Mouse (Mus musculus) embryonic facial prominence, embryonic 15.5 days (tissue): ENCODE results near the gene Pgc. TPM values are rescaled to one million over a fixed set of nuclear protein-coding genes. Genes with fewer than 3 reads are reported as not detected.

Source experiments
- ATAC-seq: fragments of 200-750 bp; cut with Nextera tagmentation; 2 replicates; pipeline ENCODE4 v1.8.0; 2017; ENCODE audit warnings: low read depth, moderate TSS enrichment; ENCODE audit not compliant: insufficient number of reproducible peaks, low FRiP score, low TSS enrichment
- H3K27ac ChIP-seq: fragments of 300-500 bp; sonication (generic); replicated peaks from 2 replicates; pipeline ENCODE4 v1.5.1; 2015; ENCODE audit warnings: mild to moderate bottlenecking, inconsistent platforms
- H3K27me3 ChIP-seq: fragments of 300-500 bp; sonication (generic); 2 replicates; pipeline ENCODE4 v1.6.1; 2015; ENCODE audit warnings: inconsistent platforms
- H3K36me3 ChIP-seq: fragments of 300-500 bp; sonication (generic); 2 replicates; pipeline ENCODE4 v1.6.1; 2015; ENCODE audit warnings: mild to moderate bottlenecking, inconsistent platforms
- H3K4me1 ChIP-seq: fragments of 300-500 bp; sonication (generic); 2 replicates; pipeline ENCODE4 v1.6.1; 2015; ENCODE audit warnings: inconsistent platforms
- H3K4me2 ChIP-seq: fragments of 300-500 bp; sonication (generic); replicated peaks from 2 replicates; pipeline ENCODE4 v1.6.1; 2015; ENCODE audit warnings: mild to moderate bottlenecking, inconsistent platforms
- H3K4me3 ChIP-seq: fragments of 300-500 bp; sonication (generic); replicated peaks from 2 replicates; pipeline ENCODE4 v1.5.1; 2015; ENCODE audit warnings: mild to moderate bottlenecking, inconsistent platforms
- H3K9ac ChIP-seq: fragments of 300-500 bp; sonication (generic); 2 replicates; pipeline ENCODE4 v1.6.1; 2015; ENCODE audit warnings: inconsistent platforms
- H3K9me3 ChIP-seq: fragments of 300-500 bp; sonication (generic); replicated peaks from 2 replicates; pipeline ENCODE4 v1.6.1; 2016; ENCODE audit warnings: inconsistent platforms
- WGBS: fragments of 180-500 bp; shearing (Covaris S2); methylation state at CpG from one replicate; pipeline ENCODE4 v1.1.7; 2015; 5-methylcytosine and 5-hydroxymethylcytosine counted together
- polyA plus RNA-seq: library from polyadenylated mRNA; unstranded; fragments of >200 nt; fragmentation: Nextera tagmentation; extraction: Ambion mirVana; gene quantifications from 2 replicates; pipeline ENCODE4 v1.2.1, GENCODE M21; 2015

Gene Pgc
- polyA plus RNA-seq: 0.12 and 0.16 TPM in 2 replicates

DNA sequence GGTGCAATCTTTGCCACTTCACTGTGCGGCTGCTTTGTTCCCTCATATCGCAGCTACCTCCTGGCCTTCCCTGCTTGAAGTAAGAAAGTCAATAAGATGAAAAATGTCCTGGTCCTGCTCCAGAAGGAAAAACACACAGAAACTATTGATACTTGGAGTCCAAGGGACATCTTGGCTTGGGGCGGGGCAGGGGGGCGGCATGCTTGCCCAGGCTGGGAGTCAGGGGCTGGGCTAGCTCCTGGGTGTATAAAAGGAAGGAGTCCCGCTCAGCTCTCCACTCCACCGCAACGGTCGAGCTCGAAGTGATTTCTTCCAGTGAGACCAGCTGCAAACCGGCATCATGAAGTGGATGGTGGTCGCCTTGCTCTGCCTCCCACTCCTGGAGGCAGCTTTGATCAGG lies at the start of gene Pgc:
Gene Pgc, plus strand, starts transcription at position 277 of the 400 bp plus-strand sequence.
- no peaks in the 10 kb centered on the region for H3K27me3 ChIP-seq
- H3K27ac ChIP-seq: no peak within 1 kb of the TSS
- H3K4me1 ChIP-seq: no peaks in the 10 kb centered on the region
- WGBS: 79% methylated on average over 11 of the region's 11 CpGs
- no peak within 1 kb of the TSS for H3K9ac ChIP-seq
- no peak within 1 kb of the TSS for H3K4me3 ChIP-seq
- H3K4me2 ChIP-seq: no peak within 1 kb of the TSS
- no peak for ATAC-seq
- H3K9me3 ChIP-seq: no peaks in the 10 kb centered on the region
- no peaks in the 10 kb centered on the region for H3K36me3 ChIP-seq

DNA sequence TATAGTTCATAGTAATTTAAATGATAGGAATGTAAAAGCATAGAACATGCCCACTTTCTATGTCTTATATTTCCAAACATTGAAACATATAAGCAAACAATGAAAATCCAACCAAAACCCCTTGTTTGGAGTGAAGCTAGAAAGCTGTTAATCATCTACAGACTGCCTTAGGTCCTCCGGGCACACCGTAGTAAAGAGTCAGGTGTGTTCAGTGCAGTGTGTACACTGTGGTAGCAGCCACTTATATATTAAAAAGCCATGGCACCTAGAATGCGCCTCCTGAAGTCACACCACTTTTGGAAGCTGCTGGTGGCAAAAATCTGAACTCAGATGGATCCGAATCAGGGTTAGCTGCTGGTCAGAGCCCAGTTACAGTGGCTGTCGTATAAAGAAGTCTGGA lies 48.4 kb upstream of the Pgc start:
- H3K36me3 ChIP-seq: peaks cover 50% of the 10 kb centered on the region

DNA sequence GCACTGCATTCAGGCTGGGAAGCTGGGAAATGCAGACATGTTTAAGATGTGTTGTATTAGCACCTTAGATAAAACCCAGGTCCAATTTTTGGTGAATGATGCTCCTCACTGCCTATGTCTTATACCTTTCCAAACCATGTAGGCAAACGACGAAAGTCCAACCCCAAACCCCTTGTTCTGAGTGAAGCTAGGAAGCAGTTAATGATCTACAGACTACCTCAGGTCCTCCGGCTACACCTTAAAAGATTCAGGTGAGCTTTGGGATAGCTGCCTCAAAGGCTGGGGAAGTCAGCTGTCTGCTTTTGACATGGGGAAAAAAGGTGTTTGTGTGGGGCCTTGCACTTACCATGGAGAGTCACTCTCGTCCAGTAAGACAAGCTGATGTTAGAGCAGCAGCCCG lies 47.9 kb upstream of the Pgc start:
- Histone ChIP-seq H3K4me3 (no peak overlapping the region), H3K9me3 (no peaks in the 10 kb centered on the region), H3K27ac (no peak overlapping the region), H3K27me3 (no peaks in the 10 kb centered on the region), H3K4me1 (no peaks in the 10 kb centered on the region), H3K9ac (no peak overlapping the region), H3K4me2 (no peak overlapping the region), H3K36me3 (peaks cover 54% of the 10 kb centered on the region)
- 88% methylated on average over 5 of the region's 5 CpGs for WGBS
- ATAC-seq: no peak

More for the DNA sequence above, 48.4 kb upstream of the Pgc start:
- H3K4me3 ChIP-seq: no peak overlapping the region
- H3K27ac ChIP-seq: no peak overlapping the region
- WGBS: 91% methylated on average over 5 of the region's 5 CpGs
- H3K4me1 ChIP-seq: no peaks in the 10 kb centered on the region
- no peak overlapping the region for H3K4me2 ChIP-seq
- ATAC-seq: no peak
- H3K27me3 ChIP-seq: no peaks in the 10 kb centered on the region
- H3K9ac ChIP-seq: no peak overlapping the region
- no peaks in the 10 kb centered on the region for H3K9me3 ChIP-seq

DNA sequence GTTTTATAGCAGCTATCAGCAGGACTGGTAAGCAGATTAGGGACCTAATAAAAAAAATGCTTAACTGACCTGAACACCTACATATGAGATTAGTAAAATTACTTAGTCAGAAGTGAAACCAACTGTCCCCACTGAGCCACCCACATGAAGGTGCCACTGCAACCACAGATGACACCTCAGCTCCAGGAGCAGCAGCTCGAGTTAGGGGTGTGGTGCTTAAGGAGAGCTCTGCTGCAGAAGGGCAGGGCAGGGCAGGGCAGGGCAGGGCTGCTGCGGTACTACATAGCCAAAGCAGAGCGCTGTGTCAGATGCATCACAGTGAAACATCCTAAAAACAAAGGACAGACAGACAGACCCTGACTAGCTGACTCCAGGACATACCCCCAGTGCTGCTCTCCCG lies 43.8 kb upstream of the Pgc start:
- WGBS: 84% methylated on average over 4 of the region's 4 CpGs
- no peak overlapping the region for H3K27ac ChIP-seq
- ATAC-seq: no peak
- H3K9me3 ChIP-seq: no peaks in the 10 kb centered on the region
- peaks cover 12% of the 10 kb centered on the region for H3K4me1 ChIP-seq
- H3K4me3 ChIP-seq: no peak overlapping the region
- H3K4me2 ChIP-seq: no peak overlapping the region
- no peak overlapping the region for H3K9ac ChIP-seq
- no peaks in the 10 kb centered on the region for H3K27me3 ChIP-seq
- peaks cover 75% of the 10 kb centered on the region for H3K36me3 ChIP-seq

DNA sequence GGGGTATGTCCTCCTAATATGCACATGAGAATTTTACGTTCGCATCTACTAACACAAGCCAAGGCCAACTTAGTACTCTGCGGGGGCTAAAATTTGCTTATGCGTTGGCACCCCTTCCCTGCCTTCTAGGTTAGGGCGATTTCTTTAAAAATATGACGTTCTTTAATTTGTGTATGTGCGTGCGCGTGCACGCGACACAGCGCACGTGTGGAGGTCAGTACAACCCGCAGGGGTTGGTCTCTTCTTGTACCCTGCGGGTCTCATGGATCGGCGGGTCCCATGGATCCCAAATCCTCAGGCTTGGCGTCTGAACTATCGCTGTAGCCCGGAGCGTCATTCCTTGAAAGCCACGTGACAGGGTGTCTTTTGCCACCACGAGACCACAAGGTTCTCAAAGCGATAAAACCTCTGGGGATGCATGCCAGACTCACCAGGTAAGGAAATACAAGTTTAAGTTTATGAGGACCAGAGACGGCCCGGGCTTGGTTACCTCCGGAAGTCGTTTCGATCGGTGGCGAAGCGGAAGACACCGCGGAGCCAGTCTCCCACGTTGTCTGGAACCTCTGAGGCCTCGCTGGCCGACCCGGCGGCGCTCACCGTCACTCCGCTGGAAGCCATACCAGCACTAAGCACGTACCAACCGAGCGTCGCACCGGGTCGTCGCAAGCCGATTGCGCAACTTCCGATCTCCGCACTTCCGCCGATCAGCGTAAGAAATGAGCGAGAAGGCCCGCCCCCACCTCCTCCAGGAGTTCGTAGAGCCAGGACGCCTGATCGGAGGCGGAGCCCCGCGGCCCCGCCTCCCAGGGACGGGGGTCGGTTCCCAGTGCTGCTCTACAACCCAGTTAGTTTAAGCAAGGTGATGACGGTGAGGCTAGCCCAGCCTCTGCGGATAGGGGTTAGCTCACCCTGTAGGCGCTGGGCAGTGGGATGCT lies 39.0 kb upstream of the Pgc start:
- H3K4me3 ChIP-seq: peak overlapping the region; percentile 88
- H3K27ac ChIP-seq: peak overlapping the region; percentile 83
- peak overlapping the region; percentile 94 for H3K4me2 ChIP-seq
- H3K9me3 ChIP-seq: no peaks in the 10 kb centered on the region
- peak; percentile 92 for ATAC-seq
- peaks cover 28% of the 10 kb centered on the region for H3K4me1 ChIP-seq
- H3K27me3 ChIP-seq: no peaks in the 10 kb centered on the region
- H3K36me3 ChIP-seq: peaks cover 30% of the 10 kb centered on the region
- under 1% methylated on average over 70 of the region's 70 CpGs for WGBS
- H3K9ac ChIP-seq: peak overlapping the region; percentile 74

DNA sequence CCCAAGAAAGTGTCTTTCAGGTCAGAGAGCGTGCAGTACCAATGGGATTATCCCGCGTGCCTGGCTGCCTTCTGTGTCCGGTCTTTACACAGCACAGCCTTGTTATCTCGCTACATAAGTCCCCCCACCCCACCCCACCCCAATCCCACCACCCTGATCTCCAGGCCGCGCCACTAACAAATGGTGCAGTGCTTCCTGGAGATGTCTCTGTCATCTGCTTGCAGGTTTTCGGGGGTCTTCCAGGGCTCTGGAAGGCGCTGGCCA lies 38.4 kb upstream of the Pgc start, which contains the start of gene Tomm6:
Gene Tomm6, minus strand, starts transcription at position 43 of the 264 bp plus-strand sequence.
- Histone ChIP-seq H3K4me2 (peak within 1 kb of the TSS; percentile 94), H3K27ac (peak within 1 kb of the TSS; percentile 83), H3K4me3 (peak within 1 kb of the TSS; percentile 88), H3K36me3 (peaks cover 29% of the 10 kb centered on the region), H3K9me3 (no peaks in the 10 kb centered on the region), H3K9ac (peak within 1 kb of the TSS; percentile 74), H3K27me3 (no peaks in the 10 kb centered on the region), H3K4me1 (peaks cover 28% of the 10 kb centered on the region)
- ATAC-seq: no peak
- WGBS: 0% methylated on average over 9 of the region's 9 CpGs

DNA sequence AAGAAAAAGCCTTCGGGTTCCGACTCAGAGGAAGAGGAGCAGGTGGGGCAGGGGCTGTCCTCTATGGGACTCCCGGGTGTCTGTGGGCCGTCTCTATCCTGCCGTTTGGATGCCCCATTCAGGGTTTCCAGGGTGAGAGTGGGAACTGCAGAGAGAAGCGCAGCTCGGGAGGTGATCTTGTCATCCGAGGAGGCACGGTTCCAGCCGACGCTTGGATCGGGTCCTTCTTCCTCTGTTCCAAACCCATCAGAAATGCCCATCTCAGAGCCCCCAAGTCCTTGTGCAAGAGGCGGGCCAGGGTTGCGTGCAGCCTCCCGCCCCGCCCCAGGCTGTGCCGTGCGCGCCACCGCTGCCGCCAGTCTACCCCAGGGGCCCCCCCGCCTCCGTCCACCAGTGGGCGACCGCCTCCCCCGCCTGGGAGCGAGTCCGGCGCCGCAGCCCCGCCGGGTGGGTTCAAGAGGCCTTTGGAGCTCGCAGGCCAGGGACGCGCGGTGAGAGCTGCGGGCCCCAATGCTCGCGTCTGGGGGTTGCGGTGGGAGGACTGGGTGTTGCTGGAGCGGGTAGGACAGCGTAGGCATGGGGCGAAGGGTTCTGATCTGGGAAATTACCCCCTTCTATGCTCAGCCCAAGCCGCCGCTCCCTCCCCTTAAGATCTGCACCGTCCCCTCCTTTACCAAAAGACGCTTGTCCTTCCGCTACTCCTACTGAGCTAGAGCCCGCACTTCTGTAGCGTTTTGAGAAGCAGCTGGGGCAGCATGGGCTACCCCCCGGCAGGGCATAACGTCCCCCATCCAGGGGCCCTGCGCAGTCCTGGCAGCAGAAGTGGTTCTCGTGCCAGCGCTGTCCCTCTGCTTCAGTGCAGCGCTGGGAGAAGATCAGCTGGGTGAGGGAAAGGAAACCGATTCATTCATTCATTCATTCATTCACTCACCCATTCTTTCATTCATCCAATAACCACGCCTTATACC lies 37.8 kb upstream of the Pgc start, which contains the start of gene Frs3:
Gene Frs3, plus strand, starts transcription at position 423 of the 968 bp plus-strand sequence.
- Histone ChIP-seq H3K4me3 (peak within 1 kb of the TSS; percentile 88), H3K9me3 (no peaks in the 10 kb centered on the region), H3K27ac (peak within 1 kb of the TSS; percentile 83), H3K27me3 (no peaks in the 10 kb centered on the region), H3K36me3 (peaks cover 23% of the 10 kb centered on the region), H3K4me1 (peaks cover 28% of the 10 kb centered on the region), H3K4me2 (peak within 1 kb of the TSS; percentile 94), H3K9ac (peak within 1 kb of the TSS; percentile 74)
- WGBS: under 1% methylated on average over 49 of the region's 58 CpGs
- peak; percentile 74 for ATAC-seq

DNA sequence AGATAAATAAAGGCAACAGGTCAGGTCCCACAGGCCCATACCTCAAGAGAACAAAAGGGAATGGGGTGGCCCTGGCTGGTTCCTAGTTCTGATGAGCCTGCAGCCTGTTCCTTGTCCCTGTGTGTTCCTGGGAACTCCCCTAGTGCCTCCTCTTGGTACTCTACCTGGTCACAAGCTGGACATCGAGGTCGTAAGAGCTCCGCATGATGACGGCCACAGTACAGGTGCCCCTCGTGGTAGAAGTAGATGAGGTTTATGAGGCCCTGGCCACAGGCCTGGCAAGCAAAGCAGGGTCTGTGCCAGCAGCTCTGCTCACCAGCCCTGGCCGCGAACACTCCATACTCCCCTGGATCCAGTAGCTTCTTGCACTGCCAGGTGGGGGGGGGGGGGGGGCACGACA lies 36.7 kb upstream of the Pgc start:
- no peak overlapping the region for H3K27ac ChIP-seq
- peak overlapping the region; percentile 88; the same call in 1 of the 2 replicates for H3K4me3 ChIP-seq
- no peaks in the 10 kb centered on the region for H3K27me3 ChIP-seq
- 79% methylated on average over 8 of the region's 8 CpGs for WGBS
- H3K9ac ChIP-seq: no peak overlapping the region
- no peaks in the 10 kb centered on the region for H3K9me3 ChIP-seq
- 0 out of 2 replicates have a peak overlapping the region, but pooled peaks have one; percentile 94 for H3K4me2 ChIP-seq
- peaks cover 13% of the 10 kb centered on the region for H3K36me3 ChIP-seq
- ATAC-seq: no peak
- peaks cover 35% of the 10 kb centered on the region for H3K4me1 ChIP-seq

DNA sequence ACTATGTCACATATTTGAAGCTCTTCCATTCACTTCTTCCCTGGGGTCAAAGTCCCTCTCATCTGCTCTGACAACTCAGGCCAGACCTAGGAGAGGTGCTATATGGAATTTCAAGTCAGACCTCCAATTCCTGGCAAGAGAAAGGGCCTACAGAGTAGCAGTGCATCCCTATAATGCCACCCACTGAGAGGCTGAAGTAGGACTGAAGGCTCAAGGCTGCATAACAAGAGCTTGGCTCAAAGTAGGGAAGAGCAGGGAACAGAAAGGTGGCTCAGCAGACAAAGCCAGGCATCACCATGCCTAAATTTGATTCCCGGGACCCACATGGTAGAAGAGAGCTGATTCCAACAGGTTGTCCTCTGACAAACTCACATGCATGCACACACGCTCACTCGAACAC lies 35.0 kb upstream of the Pgc start:
- peaks cover 36% of the 10 kb centered on the region for H3K4me1 ChIP-seq
- no peaks in the 10 kb centered on the region for H3K36me3 ChIP-seq
- ATAC-seq: no peak
- no peaks in the 10 kb centered on the region for H3K9me3 ChIP-seq
- no peaks in the 10 kb centered on the region for H3K27me3 ChIP-seq
- H3K4me3 ChIP-seq: no peak overlapping the region
- WGBS: 92% methylated on average over 3 of the region's 3 CpGs
- H3K27ac ChIP-seq: no peak overlapping the region
- no peak overlapping the region for H3K4me2 ChIP-seq
- H3K9ac ChIP-seq: no peak overlapping the region

DNA sequence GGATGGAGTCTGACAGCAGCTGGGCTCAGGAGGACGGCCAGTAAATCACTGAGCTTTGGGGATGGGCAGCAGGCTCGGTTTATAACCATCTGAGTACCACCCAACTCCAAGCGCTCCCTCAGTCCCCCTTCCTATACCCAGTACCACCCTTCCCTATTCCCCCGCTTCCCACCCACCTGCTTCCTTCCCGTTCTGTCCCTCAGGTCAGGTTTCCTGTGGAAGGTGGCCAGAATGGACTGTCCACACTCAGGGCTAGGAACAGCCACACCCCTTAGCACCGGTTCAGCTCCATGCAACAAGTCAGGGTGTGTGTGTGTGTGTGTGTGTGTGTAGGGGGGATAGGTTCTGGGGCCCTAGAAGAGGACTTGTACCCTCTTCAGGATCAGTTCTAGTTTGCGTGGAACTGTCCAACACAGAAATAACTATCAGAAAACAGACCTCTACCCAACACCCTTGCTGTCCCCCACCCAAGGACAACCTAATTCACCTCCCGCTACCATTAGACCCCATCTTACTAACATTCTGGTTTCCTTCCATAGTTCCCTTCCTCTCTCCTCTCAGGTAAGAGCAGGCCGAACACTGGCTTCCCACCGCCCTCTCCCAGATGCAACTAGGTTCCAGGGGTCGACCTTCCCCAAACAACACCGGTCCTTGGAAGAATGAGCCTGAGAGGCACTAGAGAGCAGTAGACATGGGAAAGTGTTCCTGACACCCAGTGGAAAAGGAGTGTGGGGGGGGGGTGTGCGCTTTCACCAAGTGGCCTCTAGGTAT lies 32.8 kb upstream of the Pgc start:
- H3K27ac ChIP-seq: no peak overlapping the region
- no peaks in the 10 kb centered on the region for H3K9me3 ChIP-seq
- peak overlapping the region; percentile 89 for H3K4me2 ChIP-seq
- WGBS: 41% methylated on average over 13 of the region's 13 CpGs
- H3K36me3 ChIP-seq: 0 out of 2 replicates have a peak, but pooled peaks cover under 1% of the 10 kb centered on the region
- peaks cover 23% of the 10 kb centered on the region for H3K4me1 ChIP-seq
- H3K27me3 ChIP-seq: no peaks in the 10 kb centered on the region
- peak overlapping the region; percentile 78 for H3K9ac ChIP-seq
- H3K4me3 ChIP-seq: peak overlapping the region; percentile 79
- no peak for ATAC-seq

DNA sequence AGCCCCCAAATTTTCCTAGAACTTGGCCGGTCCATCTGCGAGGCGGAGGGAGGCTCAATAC lies 32.4 kb upstream of the Pgc start, which contains the start of gene Gm21981:
Gene Gm21981, minus strand, starts transcription at position 14 of the 61 bp plus-strand sequence.
- no peaks in the 10 kb centered on the region for H3K9me3 ChIP-seq
- peak within 1 kb of the TSS; percentile 45 for H3K27ac ChIP-seq
- H3K36me3 ChIP-seq: 0 out of 2 replicates have a peak, but pooled peaks cover 5% of the 10 kb centered on the region
- no peaks in the 10 kb centered on the region for H3K27me3 ChIP-seq
- WGBS: 0% methylated on average over 3 of the region's 3 CpGs
- peaks cover 21% of the 10 kb centered on the region for H3K4me1 ChIP-seq
- ATAC-seq: no peak
- peak within 1 kb of the TSS; percentile 89 for H3K4me2 ChIP-seq
- H3K9ac ChIP-seq: peak within 1 kb of the TSS; percentile 78
- peak within 1 kb of the TSS; percentile 79 for H3K4me3 ChIP-seq
